Mouse (Mus musculus) stomach, postnatal 0 days (tissue): Measurements from ENCODE around the gene Ptchd1. TPM values are rescaled to one million over a fixed set of nuclear protein-coding genes. Genes with fewer than 3 reads are reported as not detected.

Source experiments
- ATAC-seq: fragments of 200-750 bp; cut with Nextera tagmentation; 2 replicates; pipeline ENCODE4 v1.8.0; 2017; ENCODE audit not compliant: low FRiP score, low TSS enrichment
- DNase-seq: peaks from one replicate; pipeline ENCODE4 v3.0.0-alpha.2; 2016; ENCODE audit warnings: low spot score
- H3K27ac ChIP-seq: fragments of 300-500 bp; sonication (generic); replicated peaks from 2 replicates; pipeline ENCODE4 v1.5.1; 2014; ENCODE audit warnings: mild to moderate bottlenecking, control low read depth
- H3K27me3 ChIP-seq: fragments of 300-500 bp; sonication (generic); 2 replicates; pipeline ENCODE4 v1.6.1; 2014; ENCODE audit warnings: low read length; ENCODE audit not compliant: control insufficient read depth, insufficient read depth
- H3K36me3 ChIP-seq: fragments of 300-500 bp; sonication (generic); 2 replicates; pipeline ENCODE4 v1.6.1; 2014; ENCODE audit warnings: low read length, mixed read lengths; ENCODE audit not compliant: control insufficient read depth, insufficient read depth
- H3K4me1 ChIP-seq: fragments of 300-500 bp; sonication (generic); replicated peaks from 2 replicates; pipeline ENCODE4 v1.6.1; 2014; ENCODE audit warnings: antibody characterized with exemption; ENCODE audit not compliant: control insufficient read depth, insufficient read depth
- H3K4me2 ChIP-seq: fragments of 300-500 bp; sonication (generic); replicated peaks from 2 replicates; pipeline ENCODE4 v1.6.1; 2014; ENCODE audit warnings: low read depth, mild to moderate bottlenecking, control low read depth, moderate library complexity
- H3K4me3 ChIP-seq: fragments of 300-500 bp; sonication (generic); 2 replicates; pipeline ENCODE4 v1.5.1; 2014; ENCODE audit warnings: low read depth, low read length, control low read depth
- H3K9ac ChIP-seq: fragments of 300-500 bp; sonication (generic); 2 replicates; pipeline ENCODE4 v1.6.1; 2014; ENCODE audit warnings: mild to moderate bottlenecking, low read length, control low read depth, mixed read lengths
- H3K9me3 ChIP-seq: fragments of 300-500 bp; sonication (generic); 2 replicates; pipeline ENCODE4 v1.6.1; 2016; ENCODE audit warnings: low read length; ENCODE audit not compliant: control insufficient read depth
- CTCF ChIP-seq: IDR thresholded peaks from 2 replicates; pipeline ENCODE4 v1.5.1; 2016; ENCODE audit warnings: antibody characterized with exemption, low read depth, mild to moderate bottlenecking, moderate library complexity
- EP300 ChIP-seq: optimal IDR thresholded peaks from 2 replicates; pipeline ENCODE3; 2016; ENCODE audit warnings: antibody characterized with exemption
- WGBS: fragments of 180-500 bp; shearing (Covaris S2); extraction: QIAGEN DNeasy Blood & Tissue Kit; methylation state at CpG from one replicate; pipeline ENCODE4 v1.1.7; 2014; 5-methylcytosine and 5-hydroxymethylcytosine counted together
- polyA plus RNA-seq: library from polyadenylated mRNA; unstranded; fragments of >200 nt; fragmentation: Nextera tagmentation; extraction: Ambion mirVana; gene quantifications from 2 replicates; pipeline ENCODE4 v1.2.1, GENCODE M21; 2015

The Ptchd1 gene
- polyA plus RNA-seq = 1.8 and 2.0 TPM in 2 replicates

DNA sequence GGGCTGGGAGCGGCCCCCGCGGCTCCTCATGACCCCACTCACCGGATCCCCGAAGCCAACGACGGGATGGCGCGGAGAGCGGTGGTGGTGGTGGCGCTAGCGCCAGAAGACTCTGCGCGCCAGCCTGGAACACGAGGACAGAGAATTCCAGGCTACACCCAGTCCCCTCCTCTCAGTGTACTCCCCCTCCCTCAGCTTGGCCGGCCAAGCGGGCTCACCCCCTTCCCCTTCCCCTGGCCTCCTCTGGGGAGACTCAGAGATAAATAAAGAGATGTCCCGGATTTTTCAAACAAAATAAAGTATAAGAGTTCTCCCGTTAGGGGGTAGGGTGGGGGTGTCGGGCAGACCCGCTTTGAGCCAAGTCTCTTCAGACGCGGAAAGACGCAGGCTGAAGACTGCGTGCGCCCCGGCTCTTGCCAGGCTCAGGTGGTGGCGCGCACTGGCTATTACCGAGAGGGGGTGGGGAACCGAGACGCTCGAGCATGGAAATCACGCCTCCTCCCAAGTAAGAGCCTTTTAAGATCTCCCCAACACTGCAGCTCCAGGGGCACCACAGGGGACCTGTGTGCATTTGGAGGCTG lies at the start of gene Ptchd1:
Gene Ptchd1 (minus strand): TSS at position 114 of the 581 bp plus-strand sequence.
- Histone ChIP-seq H3K27ac (0 out of 2 replicates have a peak within 1 kb of the TSS, but pooled peaks have one; percentile 4), H3K27me3 (no peaks in the 10 kb centered on the region), H3K4me3 (peak within 1 kb of the TSS; percentile 43), H3K9me3 (no peaks in the 10 kb centered on the region), H3K36me3 (no peaks in the 10 kb centered on the region), H3K4me1 (no peaks in the 10 kb centered on the region), H3K4me2 (peak within 1 kb of the TSS; percentile 60), H3K9ac (peak within 1 kb of the TSS; percentile 35; the same call in 1 of the 2 replicates)
- TF ChIP-seq CTCF (no peak), EP300 (no peak)
- ATAC-seq (peak; percentile 60; the same call in 1 of the 2 replicates), DNase-seq (peak; percentile 14)
- 14% methylated on average over 25 of the region's 34 CpGs for WGBS

DNA sequence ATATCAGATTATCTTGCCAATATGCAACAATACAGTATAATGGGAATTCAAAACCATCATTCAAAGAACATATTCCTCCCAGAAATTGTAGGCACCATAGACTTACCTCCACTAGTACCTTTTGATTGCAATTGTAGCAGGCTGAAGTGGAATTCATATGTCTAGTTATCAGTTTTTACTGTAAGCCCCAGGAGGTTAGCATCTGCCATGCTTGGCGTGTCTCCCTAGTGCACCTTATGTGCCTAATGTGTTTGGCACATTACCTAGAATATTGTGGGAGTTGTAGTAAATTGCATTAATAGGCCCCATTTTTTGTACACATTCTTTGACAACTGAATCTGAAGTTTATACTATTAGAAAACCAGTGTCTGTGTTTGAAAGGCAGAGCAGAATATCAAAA lies 34.4 kb upstream of the Ptchd1 start:
- 82% methylated on average over 1 of the region's 1 CpGs for WGBS
- no peak overlapping the region for H3K4me3 ChIP-seq
- no peaks in the 10 kb centered on the region for H3K27me3 ChIP-seq
- TF ChIP-seq EP300 = no peak
- no peak for TF ChIP-seq CTCF
- ATAC-seq (no peak), DNase-seq (no peak)
- H3K9ac ChIP-seq = no peak overlapping the region
- H3K36me3 ChIP-seq = no peaks in the 10 kb centered on the region
- H3K27ac ChIP-seq = no peak overlapping the region
- H3K9me3 ChIP-seq = no peaks in the 10 kb centered on the region
- H3K4me2 ChIP-seq = no peak overlapping the region
- H3K4me1 ChIP-seq = no peaks in the 10 kb centered on the region

DNA sequence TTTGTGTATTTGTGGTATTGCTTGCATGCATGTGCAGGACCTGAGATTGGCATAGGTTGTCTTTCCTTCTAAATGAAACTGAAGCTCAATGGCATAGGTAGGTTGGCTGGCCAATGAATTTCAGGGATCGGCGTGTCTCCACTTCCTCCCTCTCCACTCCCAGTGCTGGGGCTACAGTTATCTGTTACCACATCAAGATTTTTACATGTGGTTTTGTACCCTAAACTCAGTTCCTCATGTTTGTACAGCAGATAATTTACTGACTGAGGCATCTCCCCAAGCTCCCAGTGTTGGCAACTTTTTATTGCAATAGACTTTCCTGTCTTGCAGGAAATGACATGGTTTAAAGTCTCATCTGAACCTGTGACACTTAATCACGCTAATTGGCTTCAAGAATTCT lies 22.4 kb upstream of the Ptchd1 start:
- Histone ChIP-seq H3K4me2 (no peak overlapping the region), H3K27ac (no peak overlapping the region), H3K9me3 (no peaks in the 10 kb centered on the region), H3K9ac (no peak overlapping the region), H3K27me3 (no peaks in the 10 kb centered on the region), H3K4me1 (no peaks in the 10 kb centered on the region), H3K36me3 (no peaks in the 10 kb centered on the region), H3K4me3 (no peak overlapping the region)
- DNase-seq (no peak), ATAC-seq (no peak)
- TF ChIP-seq CTCF (no peak), EP300 (no peak)
- 85% methylated on average over 3 of the region's 3 CpGs for WGBS

DNA sequence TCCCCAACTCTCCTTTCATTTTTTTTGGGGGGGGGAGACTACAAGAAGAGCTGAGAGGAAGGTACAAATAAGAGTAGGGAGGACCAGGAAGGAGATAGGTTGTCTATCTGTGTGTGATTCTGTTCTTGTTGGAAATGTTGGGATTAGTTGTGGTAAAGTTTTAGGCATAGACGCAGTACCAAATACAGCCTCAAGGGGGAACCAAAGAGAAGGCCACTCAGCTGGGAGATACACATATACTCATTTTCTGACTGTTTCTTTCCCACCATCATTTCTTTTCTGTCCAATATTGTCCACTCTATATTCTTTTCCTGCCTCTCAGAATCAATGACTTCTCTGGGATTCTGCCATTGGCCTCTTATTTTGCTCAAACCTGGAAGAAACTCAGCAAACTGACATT lies 20.4 kb upstream of the Ptchd1 start:
- 20% methylated on average over 1 of the region's 1 CpGs for WGBS
- Histone ChIP-seq H3K4me2 (no peak overlapping the region), H3K4me3 (no peak overlapping the region), H3K36me3 (no peaks in the 10 kb centered on the region), H3K27me3 (no peaks in the 10 kb centered on the region), H3K9ac (no peak overlapping the region), H3K9me3 (no peaks in the 10 kb centered on the region), H3K27ac (no peak overlapping the region), H3K4me1 (no peaks in the 10 kb centered on the region)
- ATAC-seq = no peak
- no peak for TF ChIP-seq EP300
- TF ChIP-seq CTCF = peak; percentile 78
- DNase-seq = no peak

DNA sequence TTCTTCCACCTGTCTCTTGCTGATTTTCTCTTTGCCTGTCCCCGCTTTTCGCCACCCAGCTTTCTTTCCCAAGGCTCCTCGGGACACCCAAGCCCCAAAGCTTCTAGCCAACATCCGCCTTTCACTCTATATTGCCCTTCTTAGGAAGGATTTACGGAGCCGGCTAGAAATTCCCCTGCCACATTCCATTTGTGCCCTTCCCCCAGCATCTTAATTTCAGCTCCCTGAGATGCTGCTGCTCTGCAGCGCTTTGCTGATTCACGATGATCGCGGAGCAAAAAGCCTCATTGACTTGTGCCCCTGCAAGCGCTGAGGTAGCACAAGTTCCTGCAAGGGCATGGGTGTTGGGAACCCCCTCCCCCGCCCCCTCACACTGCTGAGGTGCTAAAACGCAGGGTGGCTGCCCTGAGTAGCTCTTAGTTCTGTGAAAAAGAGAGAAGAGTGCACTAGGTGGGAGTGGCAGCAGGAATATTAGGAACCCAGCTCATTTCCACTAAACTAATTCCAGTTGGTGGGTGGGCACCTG lies 2.1 kb upstream of the Ptchd1 start:
- Histone ChIP-seq H3K27ac (no peak overlapping the region), H3K9me3 (no peaks in the 10 kb centered on the region), H3K4me1 (no peaks in the 10 kb centered on the region), H3K36me3 (no peaks in the 10 kb centered on the region), H3K4me2 (peak overlapping the region; percentile 11; the same call in 1 of the 2 replicates), H3K27me3 (no peaks in the 10 kb centered on the region), H3K4me3 (no peak overlapping the region), H3K9ac (no peak overlapping the region)
- TF ChIP-seq EP300 = no peak
- no peak for TF ChIP-seq CTCF
- WGBS = 8% methylated on average over 13 of the region's 13 CpGs
- ATAC-seq (no peak), DNase-seq (no peak)

DNA sequence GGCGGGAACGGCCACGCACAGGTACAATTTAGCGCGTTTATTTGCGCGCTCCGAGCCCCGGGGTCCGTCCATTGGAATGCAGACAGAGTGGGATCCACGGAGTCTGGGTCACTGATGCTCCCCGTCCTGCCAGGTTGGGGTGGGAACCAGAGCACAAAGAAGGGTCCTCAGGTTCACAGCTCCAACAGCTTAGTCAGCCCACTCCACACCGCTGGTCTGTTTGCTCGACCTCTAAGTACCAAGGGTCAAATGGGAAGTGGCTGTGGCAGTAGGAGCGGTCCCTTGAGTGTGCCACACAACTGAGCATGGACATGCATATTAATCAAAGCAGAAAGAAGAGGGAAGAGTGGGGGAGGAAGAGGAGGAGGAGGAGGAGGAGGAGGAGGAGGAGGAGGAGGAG lies 1.3 kb upstream of the Ptchd1 start:
- no peak for TF ChIP-seq EP300
- no peak for TF ChIP-seq CTCF
- DNase-seq (peak; percentile 10), ATAC-seq (no peak; the same call in 1 of the 2 replicates)
- H3K9me3 ChIP-seq = no peaks in the 10 kb centered on the region
- H3K36me3 ChIP-seq = no peaks in the 10 kb centered on the region
- peak overlapping the region; percentile 43 for H3K4me3 ChIP-seq
- no peak overlapping the region for H3K9ac ChIP-seq
- 11% methylated on average over 15 of the region's 15 CpGs for WGBS
- H3K4me1 ChIP-seq = no peaks in the 10 kb centered on the region
- no peaks in the 10 kb centered on the region for H3K27me3 ChIP-seq
- peak overlapping the region; percentile 60 for H3K4me2 ChIP-seq
- H3K27ac ChIP-seq = no peak overlapping the region
